Mouse (Mus musculus): ENCODE measurements around the gene Pla2g4f. TPM values are rescaled to one million over a fixed set of nuclear protein-coding genes. Genes with fewer than 3 reads are reported as not detected.

Gene Pla2g4f
- total RNA-seq (2014; rRNA removed) (not detected in 2 replicates), polyA plus RNA-seq (2015; fragmentation: Nextera tagmentation; extraction: Ambion mirVana) (not detected in 2 replicates)

GRCm38 (mm10) chr2:120313976-120314375 is at the start of gene Pla2g4f:
Pla2g4f (minus strand) TSS chr2:120314165.
- no peak within 1 kb of the TSS for H3K9ac ChIP-seq (replicated peaks; ENCODE audit: low read length)
- 70% methylated on average over 3 of the region's 3 CpGs for WGBS
- TF ChIP-seq CTCF (IDR thresholded peaks at IDR 0.05; ENCODE audit: low read depth) = no peak

GRCm38 (mm10) chr2:120360425-120360824 is 46.5 kb upstream of the Pla2g4f start:
- 90% methylated on average over 1 of the region's 1 CpGs for WGBS
- Histone ChIP-seq H3K9ac (replicated peaks; ENCODE audit: low read length) (no peak overlapping the region), H3K4me3 (ENCODE audit: low read length) (no peak overlapping the region), H3K27me3 (ENCODE audit: insufficient read depth, low read length) (no peaks in the 10 kb centered on the region), H3K4me2 (ENCODE audit: low read depth, low read length) (no peak overlapping the region), H3K27ac (no peak overlapping the region), H3K9me3 (ENCODE audit: low read length) (no peaks in the 10 kb centered on the region), H3K4me1 (ENCODE audit: insufficient read depth, low read length) (no peaks in the 10 kb centered on the region), H3K36me3 (ENCODE audit: insufficient read depth, low read length) (peaks cover 45% of the 10 kb centered on the region)
- ATAC-seq (no peak), DNase-seq (ENCODE audit: low spot score) (no peak)
- no peak for TF ChIP-seq CTCF (IDR thresholded peaks at IDR 0.05; ENCODE audit: low read depth)

More at GRCm38 (mm10) chr2:120313976-120314375, at the start of gene Pla2g4f:
- H3K9me3 ChIP-seq (ENCODE audit: low read length) = no peaks in the 10 kb centered on the region
- no peak within 1 kb of the TSS for H3K4me2 ChIP-seq (ENCODE audit: low read depth, low read length)
- no peaks in the 10 kb centered on the region for H3K27me3 ChIP-seq (ENCODE audit: insufficient read depth, low read length)
- no peak within 1 kb of the TSS for H3K4me3 ChIP-seq (ENCODE audit: low read length)
- no peak within 1 kb of the TSS for H3K27ac ChIP-seq
- no peak for ATAC-seq
- H3K4me1 ChIP-seq (ENCODE audit: insufficient read depth, low read length) = no peaks in the 10 kb centered on the region
- DNase-seq (ENCODE audit: low spot score) = no peak
- peaks cover 19% of the 10 kb centered on the region; the same call in 1 of the 2 replicates for H3K36me3 ChIP-seq (ENCODE audit: insufficient read depth, low read length)

GRCm38 (mm10) chr2:120352682-120353646 is 39.0 kb upstream of the Pla2g4f start, which contains the start of gene Vps39:
Vps39 (minus strand) TSS chr2:120353137.
- peaks cover 8% of the 10 kb centered on the region for H3K4me1 ChIP-seq (ENCODE audit: insufficient read depth, low read length)
- peak within 1 kb of the TSS; percentile 76 for H3K4me3 ChIP-seq (ENCODE audit: low read length)
- peak within 1 kb of the TSS; percentile 70 for H3K4me2 ChIP-seq (ENCODE audit: low read depth, low read length)
- H3K9ac ChIP-seq (replicated peaks; ENCODE audit: low read length) = peak within 1 kb of the TSS; percentile 79
- peak within 1 kb of the TSS; percentile 74 for H3K27ac ChIP-seq
- no peaks in the 10 kb centered on the region for H3K9me3 ChIP-seq (ENCODE audit: low read length)
- TF ChIP-seq CTCF (IDR thresholded peaks at IDR 0.05; ENCODE audit: low read depth) = peak; percentile 27
- 11% methylated on average over 44 of the region's 44 CpGs for WGBS
- peaks cover 13% of the 10 kb centered on the region; the same call in 1 of the 2 replicates for H3K36me3 ChIP-seq (ENCODE audit: insufficient read depth, low read length)
- peak; percentile 98 for ATAC-seq
- peak; percentile 93 for DNase-seq (ENCODE audit: low spot score)
- no peaks in the 10 kb centered on the region for H3K27me3 ChIP-seq (ENCODE audit: insufficient read depth, low read length)

- H3K4me1 ChIP-seq (ENCODE audit: insufficient read depth, low read length) = peaks cover 8% of the 10 kb centered on the region
- ATAC-seq (no peak), DNase-seq (ENCODE audit: low spot score) (no peak)
- H3K9me3 ChIP-seq (ENCODE audit: low read length) = no peaks in the 10 kb centered on the region
- peaks cover 21% of the 10 kb centered on the region for H3K36me3 ChIP-seq (ENCODE audit: insufficient read depth, low read length)
- H3K27me3 ChIP-seq (ENCODE audit: insufficient read depth, low read length) = no peaks in the 10 kb centered on the region
- H3K27ac ChIP-seq = no peak overlapping the region
- H3K9ac ChIP-seq (replicated peaks; ENCODE audit: low read length) = no peak overlapping the region
- no peak for TF ChIP-seq CTCF (IDR thresholded peaks at IDR 0.05; ENCODE audit: low read depth)
- no peak overlapping the region for H3K4me3 ChIP-seq (ENCODE audit: low read length)
- no peak overlapping the region for H3K4me2 ChIP-seq (ENCODE audit: low read depth, low read length)
- 82% methylated on average over 5 of the region's 5 CpGs for WGBS
Observed at GRCm38 (mm10) chr2:120351321-120351720, 37.4 kb upstream of the Pla2g4f start.

GRCm38 (mm10) chr2:120348120-120348519 is 34.2 kb upstream of the Pla2g4f start:
- Histone ChIP-seq H3K27ac (no peak overlapping the region), H3K36me3 (ENCODE audit: insufficient read depth, low read length) (peaks cover 27% of the 10 kb centered on the region), H3K4me3 (ENCODE audit: low read length) (no peak overlapping the region), H3K27me3 (ENCODE audit: insufficient read depth, low read length) (no peaks in the 10 kb centered on the region), H3K4me1 (ENCODE audit: insufficient read depth, low read length) (peaks cover 8% of the 10 kb centered on the region), H3K4me2 (ENCODE audit: low read depth, low read length) (no peak overlapping the region), H3K9ac (replicated peaks; ENCODE audit: low read length) (no peak overlapping the region), H3K9me3 (ENCODE audit: low read length) (no peaks in the 10 kb centered on the region)
- DNase-seq (ENCODE audit: low spot score) (no peak), ATAC-seq (no peak)
- 88% methylated on average over 9 of the region's 9 CpGs for WGBS
- TF ChIP-seq CTCF (IDR thresholded peaks at IDR 0.05; ENCODE audit: low read depth) = no peak

- H3K4me1 ChIP-seq (ENCODE audit: insufficient read depth, low read length) = no peaks in the 10 kb centered on the region
- 82% methylated on average over 1 of the region's 1 CpGs for WGBS
- no peak overlapping the region for H3K4me3 ChIP-seq (ENCODE audit: low read length)
- no peak for TF ChIP-seq CTCF (IDR thresholded peaks at IDR 0.05; ENCODE audit: low read depth)
- no peak for ATAC-seq
- no peak for DNase-seq (ENCODE audit: low spot score)
- no peak overlapping the region for H3K9ac ChIP-seq (replicated peaks; ENCODE audit: low read length)
- no peaks in the 10 kb centered on the region for H3K9me3 ChIP-seq (ENCODE audit: low read length)
- H3K27me3 ChIP-seq (ENCODE audit: insufficient read depth, low read length) = no peaks in the 10 kb centered on the region
- H3K27ac ChIP-seq = no peak overlapping the region
- H3K4me2 ChIP-seq (ENCODE audit: low read depth, low read length) = no peak overlapping the region
- peaks cover 36% of the 10 kb centered on the region for H3K36me3 ChIP-seq (ENCODE audit: insufficient read depth, low read length)
Observed at GRCm38 (mm10) chr2:120341741-120342140, 27.8 kb upstream of the Pla2g4f start.

Data from hindbrain, postnatal 0 days (tissue).